Mouse (Mus musculus) monocyte, adult 2 months (primary cell): ENCODE measurements around the gene Wfdc13.

Source experiments
- DNase-seq, 2 experiments: peaks; one replicate each; pipeline ENCODE4 v3.0.0; 2022; ENCODE audit warnings: low spot score in 2 of 2, low read depth in 1 of 2

Wfdc13 gene

GRCm38 (mm10) chr2:164684807-164685206, at the start of gene Wfdc13:
TSS of gene Wfdc13 (plus strand) at chr2:164685107.
- no peak for DNase-seq

- no peak for DNase-seq
Observed at GRCm38 (mm10) chr2:164635266-164635665, 49.6 kb upstream of the Wfdc13 start.

GRCm38 (mm10) chr2:164638696-164639095, 46.2 kb upstream of the Wfdc13 start, which contains the start of gene Wfdc16:
TSS of gene Wfdc16 (minus strand) at chr2:164638796.
- DNase-seq: no peak

- DNase-seq: peak; percentile 33 to 34
Observed at GRCm38 (mm10) chr2:164641129-164641528, 43.8 kb upstream of the Wfdc13 start.

- DNase-seq: no peak
Observed at GRCm38 (mm10) chr2:164641881-164642673, 42.8 kb upstream of the Wfdc13 start.

- peak in 1 of 2 experiments; percentile 59 for DNase-seq
Observed at GRCm38 (mm10) chr2:164655858-164656257, 29.0 kb upstream of the Wfdc13 start, which contains the start of gene Wfdc10. TSS of gene Wfdc10 (plus strand) at chr2:164656046.

- no peak for DNase-seq
Observed at GRCm38 (mm10) chr2:164656483-164656882, 28.4 kb upstream of the Wfdc13 start, which contains the start of gene Wfdc9. TSS of gene Wfdc9 (minus strand) at chr2:164656583.

- no peak for DNase-seq
Observed at GRCm38 (mm10) chr2:164664851-164665250, 20.1 kb upstream of the Wfdc13 start.

GRCm38 (mm10) chr2:164670261-164670660, 14.6 kb upstream of the Wfdc13 start:
- DNase-seq: no peak

- no peak for DNase-seq
Observed at GRCm38 (mm10) chr2:164670938-164671337, 14.0 kb upstream of the Wfdc13 start.

- DNase-seq: no peak
Observed at GRCm38 (mm10) chr2:164673987-164674386, 10.9 kb upstream of the Wfdc13 start, which contains the start of gene Wfdc11. TSS of gene Wfdc11 (minus strand) at chr2:164674087.

- DNase-seq: no peak
Observed at GRCm38 (mm10) chr2:164676103-164676502, 8.8 kb upstream of the Wfdc13 start.

GRCm38 (mm10) chr2:164676916-164677685, 7.8 kb upstream of the Wfdc13 start:
- no peak for DNase-seq

- DNase-seq: peak; percentile 8 to 9
Observed at GRCm38 (mm10) chr2:164678848-164679625, 5.9 kb upstream of the Wfdc13 start.

- no peak for DNase-seq
Observed at GRCm38 (mm10) chr2:164679906-164680305, 5.0 kb upstream of the Wfdc13 start.

GRCm38 (mm10) chr2:164698201-164698600, 13.3 kb downstream of the Wfdc13 start, which contains the start of gene Spint4:
TSS of gene Spint4 (plus strand) at chr2:164698501.
- DNase-seq: no peak

- DNase-seq: no peak
Observed at GRCm38 (mm10) chr2:164700959-164701358, 16.1 kb downstream of the Wfdc13 start.

GRCm38 (mm10) chr2:164701761-164702160, 16.9 kb downstream of the Wfdc13 start:
- no peak for DNase-seq

- no peak for DNase-seq
Observed at GRCm38 (mm10) chr2:164704235-164704634, 19.3 kb downstream of the Wfdc13 start.

- DNase-seq: no peak
Observed at GRCm38 (mm10) chr2:164705328-164705727, 20.4 kb downstream of the Wfdc13 start.

GRCm38 (mm10) chr2:164705991-164706390, 21.1 kb downstream of the Wfdc13 start:
- no peak for DNase-seq
